Comparison of ENCODE assay signal across 8 mouse cellular contexts in genomic region chr2:117541471-117541870, GRCm38 (mm10).
DNase-seq lines count a peak whose midpoint lies in the region; ATAC-seq and TF ChIP-seq lines count a peak whose summit lies in the region.

No protein-coding gene starts in this region.

- H3K4me1 ChIP-seq in kidney, embryonic 14.5 days (ENCODE audit: control insufficient read depth, insufficient read depth, low read length), result no peaks in the 10 kb centered on the region
- no peaks in the 10 kb centered on the region for H3K4me1 ChIP-seq in forebrain, postnatal 0 days (ENCODE audit: insufficient read depth)
- H3K4me1 ChIP-seq in midbrain, embryonic 15.5 days, result no peaks in the 10 kb centered on the region

- intact Hi-C loops in left cerebral cortex, postnatal 10 days (cut with DNase I), result loop anchor here (2.0 to 5.0 kb wide), 2 partner anchors 569 to 701 kb away; partner anchors contain the start of gene Thbs1

- H3K27me3 ChIP-seq in kidney, embryonic 14.5 days (ENCODE audit: control insufficient read depth, insufficient read depth, low read length), result no peaks in the 10 kb centered on the region
- H3K27me3 ChIP-seq in forebrain, postnatal 0 days (ENCODE audit: insufficient read depth, low read length), result no peaks in the 10 kb centered on the region; the same call in 1 of the 2 replicates
- peaks cover 8% of the 10 kb centered on the region; the same call in 1 of the 2 replicates for H3K27me3 ChIP-seq in midbrain, embryonic 15.5 days (replicated peaks)

- H3K9me3 ChIP-seq in kidney, embryonic 14.5 days (ENCODE audit: control insufficient read depth, low read length), result no peaks in the 10 kb centered on the region
- H3K9me3 ChIP-seq in forebrain, postnatal 0 days (ENCODE audit: low read length), result no peaks in the 10 kb centered on the region
- no peaks in the 10 kb centered on the region for H3K9me3 ChIP-seq in midbrain, embryonic 15.5 days

- no peak overlapping the region for H3K4me2 ChIP-seq in kidney, embryonic 14.5 days (replicated peaks; ENCODE audit: low read depth, low read length)
- H3K4me2 ChIP-seq in forebrain, postnatal 0 days (ENCODE audit: low read depth), result no peak overlapping the region
- no peak overlapping the region for H3K4me2 ChIP-seq in midbrain, embryonic 15.5 days

- no peak; the same call in 1 of the 2 replicates for ATAC-seq in kidney, embryonic 14.5 days (ENCODE audit: low FRiP score, low TSS enrichment)
- ATAC-seq in forebrain, postnatal 0 days, result peak; percentile 60; the same call in 1 of the 2 replicates
- ATAC-seq in midbrain, embryonic 15.5 days (replicated peaks), result peak; percentile 63

- WGBS in kidney, embryonic 14.5 days, result 10% methylated on average over 6 of the region's 6 CpGs
- 17% methylated on average over 6 of the region's 6 CpGs for WGBS in forebrain, postnatal 0 days
- 20% methylated on average over 6 of the region's 6 CpGs for WGBS in midbrain, embryonic 15.5 days

- peak; percentile 27 for DNase-seq in kidney, adult 11 months
- DNase-seq in cerebellum, adult 11-12 months, result peak; percentile 10
- DNase-seq in forebrain, postnatal 0 days, result peak; percentile 89
- peak; percentile 35 for DNase-seq in hindlimb bud, embryonic 11.5 days (ENCODE audit: extremely low spot score, low read depth, low spot score)
- peak; percentile 64 to 70 for DNase-seq in left cerebral cortex, postnatal 10 days (ENCODE audit: extremely low spot score in 1 of 2, low spot score in 2 of 2)
- DNase-seq in testis, postnatal 10 days (ENCODE audit: low spot score), result peak; percentile 75

- peak; percentile 80 for TF ChIP-seq CTCF in forebrain, postnatal 0 days (IDR thresholded peaks at IDR 0.05; ENCODE audit: low read depth)

- H3K9ac ChIP-seq in kidney, embryonic 14.5 days (ENCODE audit: low read depth, low read length), result no peak overlapping the region
- no peak overlapping the region for H3K9ac ChIP-seq in forebrain, postnatal 0 days
- no peak overlapping the region for H3K9ac ChIP-seq in midbrain, embryonic 15.5 days

- H3K36me3 ChIP-seq in kidney, embryonic 14.5 days (ENCODE audit: control insufficient read depth, insufficient read depth, low read length), result no peaks in the 10 kb centered on the region
- no peaks in the 10 kb centered on the region for H3K36me3 ChIP-seq in forebrain, postnatal 0 days (ENCODE audit: insufficient read depth)
- H3K36me3 ChIP-seq in midbrain, embryonic 15.5 days (replicated peaks), result no peaks in the 10 kb centered on the region

- H3K4me3 ChIP-seq in kidney, embryonic 14.5 days (ENCODE audit: low read length), result no peak overlapping the region
- no peak overlapping the region for H3K4me3 ChIP-seq in forebrain, postnatal 0 days (ENCODE audit: low read depth, low read length)
- no peak overlapping the region for H3K4me3 ChIP-seq in midbrain, embryonic 15.5 days

- H3K27ac ChIP-seq in kidney, embryonic 14.5 days (ENCODE audit: low read depth, low read length), result no peak overlapping the region
- H3K27ac ChIP-seq in forebrain, postnatal 0 days (ENCODE audit: low read depth, low read length), result no peak overlapping the region
- H3K27ac ChIP-seq in midbrain, embryonic 15.5 days, result no peak overlapping the region

Comparison
In these comparisons a context has a peak if more than half of its experiments do, and no peak if none do; other contexts are left out.
1. DNase-seq: peak in every context shown above with its lines; median percentile 89 in forebrain, postnatal 0 days; 75 in testis, postnatal 10 days; 67 in left cerebral cortex, postnatal 10 days; 35 in hindlimb bud, embryonic 11.5 days; 27 in kidney, adult 11 months; 10 in cerebellum, adult 11-12 months.